Mouse (Mus musculus): ENCODE measurements around the gene Sash3.

DNA sequence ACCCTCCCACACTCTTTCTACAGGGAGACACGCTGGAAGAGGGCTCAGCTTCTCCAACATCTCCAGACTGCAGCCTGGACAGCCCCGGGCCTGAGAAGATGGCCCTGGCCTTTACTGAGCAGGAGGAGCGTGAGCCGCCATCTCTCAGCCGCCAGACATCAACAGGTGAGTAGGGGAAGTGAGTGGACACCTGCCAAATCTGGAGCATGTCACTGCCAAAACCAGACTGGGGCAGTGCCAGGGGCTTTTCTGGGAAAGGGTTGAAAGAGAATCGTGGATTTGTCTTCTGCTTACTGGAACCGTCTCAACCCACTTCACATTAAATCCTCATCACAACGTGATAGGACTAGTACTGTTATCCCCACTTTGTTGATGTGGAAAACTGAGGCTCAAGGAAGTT lies 11.2 kb downstream of the Sash3 start:
- no peak for TF ChIP-seq POLR2A (IDR thresholded peaks at IDR 0.05; ENCODE audit: borderline replicate concordance, extremely low read depth, low read depth, low read length)
- no peak for TF ChIP-seq CTCF (IDR thresholded peaks at IDR 0.05; ENCODE audit: insufficient read depth, low read length)

Data from lung, adult 2 months (tissue).